Mouse (Mus musculus) testis, adult 2 months (tissue): ENCODE measurements around the gene Tle6. TPM values are rescaled to one million over a fixed set of nuclear protein-coding genes. Genes with fewer than 3 reads are reported as not detected.
A peak's percentile ranks its signal among the peaks of the same experiment; 100 is the strongest.

Experiments
- H3K27ac ChIP-seq: fragments of 200-500 bp; 2 replicates; pipeline ENCODE4 v1.5.1; 2012; ENCODE audit warnings: low read depth, low read length; ENCODE audit not compliant: control insufficient read depth, insufficient read depth
- H3K27me3 ChIP-seq: fragments of 200-500 bp; 2 replicates; pipeline ENCODE4 v1.6.1; 2012; ENCODE audit warnings: mild to moderate bottlenecking, low read length, moderate library complexity; ENCODE audit not compliant: control insufficient read depth, insufficient read depth
- H3K36me3 ChIP-seq: fragments of 200-500 bp; 2 replicates; pipeline ENCODE4 v1.6.1; 2012; ENCODE audit warnings: mild to moderate bottlenecking, low read length; ENCODE audit not compliant: control insufficient read depth, insufficient read depth
- H3K4me1 ChIP-seq: fragments of 200-500 bp; 2 replicates; pipeline ENCODE4 v1.6.1; 2012; ENCODE audit warnings: low read length; ENCODE audit not compliant: control insufficient read depth, insufficient read depth
- H3K4me3 ChIP-seq: fragments of 200-500 bp; 2 replicates; pipeline ENCODE4 v1.5.1; 2012; ENCODE audit warnings: low read depth, mild to moderate bottlenecking, low read length, moderate library complexity, mixed read lengths; ENCODE audit not compliant: control insufficient read depth
- CTCF ChIP-seq: fragments of 200-500 bp; IDR thresholded peaks from 2 replicates; pipeline ENCODE4 v1.5.1; 2012; ENCODE audit warnings: low read depth, mild to moderate bottlenecking, inconsistent platforms, low read length, moderate library complexity; ENCODE audit not compliant: control insufficient read depth, insufficient read depth, insufficient replicate concordance
- POLR2A ChIP-seq: fragments of 200-500 bp; IDR thresholded peaks from 2 replicates; pipeline ENCODE4 v1.6.1; 2012; ENCODE audit warnings: low read depth, mild to moderate bottlenecking, inconsistent platforms, low read length, moderate library complexity; ENCODE audit not compliant: control insufficient read depth
- polyA plus RNA-seq: library from polyadenylated mRNA; depleted of rRNA; stranded (reverse); fragments of >200 nt; gene quantifications from 2 replicates; pipeline ENCODE4 v1.2.3, GENCODE M21; 2012; rRNA removed

Gene Tle6
- polyA plus RNA-seq, 1 experiment = 16.9 TPM

- Histone ChIP-seq H3K4me1 (peaks cover 9% of the 10 kb centered on the region), H3K27ac (0 out of 2 replicates have a peak overlapping the region, but pooled peaks have one; percentile 14), H3K36me3 (no peaks in the 10 kb centered on the region), H3K27me3 (no peaks in the 10 kb centered on the region), H3K4me3 (no peak overlapping the region)
- no peak for TF ChIP-seq CTCF
- no peak for TF ChIP-seq POLR2A
These were observed 59.5 kb downstream of the Tle6 start for GRCm38 (mm10) chr10:81541363-81541762.

Other genes starting within 250 kb of the Tle6 start
- 33.1 and 39.7 TPM in 2 replicates for gene Mfsd12, start 243.6 kb downstream of the Tle6 start, polyA plus RNA-seq
- gene 4930404N11Rik, start 235.3 kb downstream of the Tle6 start, polyA plus RNA-seq = 273 and 296 TPM in 2 replicates
- 161 and 178 TPM in 2 replicates for gene Fzr1, start 222.6 kb downstream of the Tle6 start, polyA plus RNA-seq
- gene Dohh, start 216.6 kb downstream of the Tle6 start, polyA plus RNA-seq = 38.5 and 46.3 TPM in 2 replicates
- 1.2 and 1.6 TPM in 2 replicates for gene Gm48551, start 216.6 kb downstream of the Tle6 start, polyA plus RNA-seq
- gene Gm48552, start 212.1 kb downstream of the Tle6 start, polyA plus RNA-seq = 0.65 TPM in 1 of 2 replicates, not detected in the other
- gene Smim24, start 208.0 kb downstream of the Tle6 start, polyA plus RNA-seq = 3,568 and 3,612 TPM in 2 replicates
- 9.8 and 9.9 TPM in 2 replicates for gene Nfic, start 145.4 kb downstream of the Tle6 start, polyA plus RNA-seq
- gene Celf5, start 118.4 kb downstream of the Tle6 start, polyA plus RNA-seq = 147 and 163 TPM in 2 replicates
- 70.4 and 71.3 TPM in 2 replicates for gene Ncln, start 104.7 kb downstream of the Tle6 start, polyA plus RNA-seq
- 0.04 and 0.13 TPM in 2 replicates for gene S1pr4, start 100.9 kb downstream of the Tle6 start, polyA plus RNA-seq
- 1.0 and 1.2 TPM in 2 replicates for gene Gna15, start 76.8 kb downstream of the Tle6 start, polyA plus RNA-seq
- gene Gna11, start 55.9 kb downstream of the Tle6 start, polyA plus RNA-seq = 26.3 and 28.9 TPM in 2 replicates
- 154 and 172 TPM in 2 replicates for gene Aes, start 41.6 kb downstream of the Tle6 start, polyA plus RNA-seq
- gene Tle2, start 26.5 kb downstream of the Tle6 start, polyA plus RNA-seq = 19.0 and 22.1 TPM in 2 replicates
- gene BC025920, start 5.2 kb upstream of the Tle6 start, polyA plus RNA-seq = 0.47 and 0.68 TPM in 2 replicates
- gene Sirt6, start 26.7 kb upstream of the Tle6 start, polyA plus RNA-seq = 6.7 and 7.2 TPM in 2 replicates
- gene Ankrd24, start 27.5 kb upstream of the Tle6 start, polyA plus RNA-seq = 17.3 and 20.4 TPM in 2 replicates
- gene Gm10778, start 48.0 kb upstream of the Tle6 start, polyA plus RNA-seq = 0.34 and 0.48 TPM in 2 replicates
- gene Zfp433, start 103.8 kb upstream of the Tle6 start, polyA plus RNA-seq = 0.79 and 1.9 TPM in 2 replicates
- 0.91 and 1.2 TPM in 2 replicates for gene Gm3055, start 170.1 kb upstream of the Tle6 start, polyA plus RNA-seq
- 0.11 TPM in 1 of 2 replicates, not detected in the other for gene Gm4767, start 211.1 kb upstream of the Tle6 start, polyA plus RNA-seq